In genomic region chr19:44292941-44293768, GRCm38 (mm10) we compare ENCODE assay signal across 7 mouse cellular contexts. TPM values are rescaled to one million over a fixed set of nuclear protein-coding genes. Genes with fewer than 3 reads are reported as not detected.
DNase-seq lines count a peak whose midpoint lies in the region; ATAC-seq and TF ChIP-seq lines count a peak whose summit lies in the region.

Scd2 (plus strand) TSS chr19:44293674.

- H3K36me3 ChIP-seq in heart, embryonic 11.5 days (ENCODE audit: control insufficient read depth, insufficient read depth, low read length) = peaks cover 16% of the 10 kb centered on the region
- H3K36me3 ChIP-seq in midbrain, embryonic 11.5 days (ENCODE audit: control insufficient read depth, insufficient read depth, low read length) = peaks cover 27% of the 10 kb centered on the region

- H3K9ac ChIP-seq in heart, embryonic 11.5 days (ENCODE audit: low read depth, low read length) = peak within 1 kb of the TSS; percentile 89
- H3K9ac ChIP-seq in midbrain, embryonic 11.5 days (ENCODE audit: low read length) = peak within 1 kb of the TSS; percentile 99

- H3K27ac ChIP-seq in bone marrow macrophage, adult 2 months (ENCODE audit: insufficient read depth, low read depth, low read length) = peak within 1 kb of the TSS; percentile 98
- H3K27ac ChIP-seq in heart, embryonic 11.5 days (ENCODE audit: low read depth, low read length) = peak within 1 kb of the TSS; percentile 97
- H3K27ac ChIP-seq in midbrain, embryonic 11.5 days (ENCODE audit: low read depth, low read length) = peak within 1 kb of the TSS; percentile 97

- no peaks in the 10 kb centered on the region for H3K27me3 ChIP-seq in heart, embryonic 11.5 days (ENCODE audit: control insufficient read depth, insufficient read depth, low read length)
- H3K27me3 ChIP-seq in midbrain, embryonic 11.5 days (ENCODE audit: control insufficient read depth, insufficient read depth, low read length) = no peaks in the 10 kb centered on the region

- no peak for DNase-seq in thymus, postnatal 0 days (ENCODE audit: low spot score)
- no peak for DNase-seq in thymus, adult 18-20 months
- DNase-seq in layer of hippocampus, postnatal 14 days (ENCODE audit: low spot score in 2 of 2) = no peak
- DNase-seq in midbrain, embryonic 11.5 days (ENCODE audit: low spot score, missing footprints) = no peak
- no peak for DNase-seq in spleen, postnatal 10 days (ENCODE audit: low spot score in 2 of 2)

- 1% methylated on average over 21 of the region's 21 CpGs for WGBS in heart, embryonic 11.5 days (ENCODE audit: insufficient replicate concordance)
- WGBS in midbrain, embryonic 11.5 days = 2% methylated on average over 21 of the region's 21 CpGs

- ATAC-seq in heart, embryonic 11.5 days (replicated peaks; ENCODE audit: insufficient number of reproducible peaks, low FRiP score, low TSS enrichment) = peak; percentile 45
- no peak for ATAC-seq in midbrain, embryonic 11.5 days (ENCODE audit: low FRiP score)

- peak within 1 kb of the TSS; percentile 98 for H3K4me3 ChIP-seq in bone marrow macrophage, adult 2 months (ENCODE audit: insufficient read depth, low read length)
- H3K4me3 ChIP-seq in heart, embryonic 11.5 days (ENCODE audit: low read depth, low read length) = peak within 1 kb of the TSS; percentile 81
- H3K4me3 ChIP-seq in midbrain, embryonic 11.5 days (ENCODE audit: low read depth, low read length) = peak within 1 kb of the TSS; percentile 95

- no peak for TF ChIP-seq POLR2A in bone marrow macrophage, adult 2 months (IDR thresholded peaks at IDR 0.05; ENCODE audit: borderline replicate concordance, low read depth, low read length)

- peaks cover 20% of the 10 kb centered on the region for H3K4me1 ChIP-seq in bone marrow macrophage, adult 2 months (ENCODE audit: control insufficient read depth, insufficient read depth, low read length)
- H3K4me1 ChIP-seq in heart, embryonic 11.5 days (ENCODE audit: control insufficient read depth, insufficient read depth, low read length) = peaks cover 48% of the 10 kb centered on the region
- peaks cover 36% of the 10 kb centered on the region for H3K4me1 ChIP-seq in midbrain, embryonic 11.5 days (ENCODE audit: control insufficient read depth, insufficient read depth, low read length)

- TF ChIP-seq CTCF in bone marrow macrophage, adult 2 months (IDR thresholded peaks at IDR 0.05; ENCODE audit: low read depth, low read length) = no peak

- peak within 1 kb of the TSS; percentile 97 for H3K4me2 ChIP-seq in heart, embryonic 11.5 days
- H3K4me2 ChIP-seq in midbrain, embryonic 11.5 days = peak within 1 kb of the TSS; percentile 100

- no peaks in the 10 kb centered on the region for H3K9me3 ChIP-seq in heart, embryonic 11.5 days (replicated peaks; ENCODE audit: control insufficient read depth, low read length)
- H3K9me3 ChIP-seq in midbrain, embryonic 11.5 days (ENCODE audit: control insufficient read depth, low read length) = no peaks in the 10 kb centered on the region

RNA-seq across cellular contexts. Expression of gene Scd2, which starts in this region (rescaled TPM):
- polyA plus RNA-seq in thymus, postnatal 0 days (2015; fragmentation: Nextera tagmentation; extraction: Ambion mirVana) = 68.8 and 69.7 TPM in 2 replicates
- 6.7 and 7.7 TPM in 2 replicates for polyA plus RNA-seq in bone marrow macrophage, adult 2 months (2012; ENCODE audit: insufficient read depth, insufficient read length, missing spikeins)
- 150 and 188 TPM in 2 replicates for polyA plus RNA-seq in heart, embryonic 11.5 days (2014; fragmentation: Nextera tagmentation; extraction: Ambion mirVana)
- total RNA-seq in layer of hippocampus, postnatal 14 days (2021) = 100 to 1,000 TPM; 702 to 713 TPM
- 353 and 358 TPM in 2 replicates for polyA plus RNA-seq in midbrain, embryonic 11.5 days (2014; fragmentation: Nextera tagmentation; extraction: Ambion mirVana)
